Mouse (Mus musculus) liver (tissue): ENCODE data around the gene Dusp15.

ENCODE experiments used
- DNase-seq: peaks from one replicate; pipeline ENCODE4 v3.0.0-alpha.2; 2020; ENCODE audit warnings: mixed read lengths

The Dusp15 gene

DNA sequence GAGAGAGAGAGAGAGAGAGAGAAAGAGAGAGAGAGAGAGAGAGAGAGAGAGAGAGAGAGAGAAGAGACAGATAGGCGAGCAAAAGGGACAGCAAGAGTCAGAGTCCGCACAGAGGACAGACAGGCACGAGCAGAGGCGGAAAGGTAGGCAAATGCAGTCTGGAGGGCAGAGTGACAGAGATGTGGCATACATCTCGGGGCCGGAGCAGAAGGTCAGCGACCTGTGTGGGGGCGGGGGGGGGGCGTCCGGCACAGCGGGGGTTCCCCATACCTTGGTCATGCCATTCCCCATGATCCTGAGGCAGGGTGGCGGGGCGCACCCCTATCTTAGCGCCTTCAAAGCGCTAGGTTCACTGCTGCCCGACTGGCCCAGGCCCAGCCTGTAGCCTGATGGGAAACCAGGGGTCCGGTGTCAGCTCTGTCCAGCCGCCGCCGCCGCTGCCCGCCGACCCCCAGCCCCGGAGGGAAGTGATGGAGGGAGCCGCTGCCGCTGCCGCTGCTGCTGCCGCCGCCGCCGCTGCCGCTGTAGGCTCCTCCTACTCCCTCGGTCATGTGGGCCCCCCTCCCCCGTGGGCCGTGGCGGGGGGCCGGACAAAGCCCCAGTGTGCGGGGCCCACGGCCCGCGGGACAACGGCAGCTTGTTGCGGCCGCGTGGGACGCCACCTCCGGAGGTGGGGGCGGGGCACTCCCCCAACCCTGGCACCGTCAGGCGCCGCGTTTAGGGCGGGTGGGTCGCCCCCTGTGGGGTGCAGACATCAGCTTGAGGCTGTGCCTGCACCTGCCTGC lies at the start of gene Dusp15:
Gene Dusp15 (minus strand): TSS at position 634 of the 785 bp plus-strand sequence.
- no peak for DNase-seq

DNA sequence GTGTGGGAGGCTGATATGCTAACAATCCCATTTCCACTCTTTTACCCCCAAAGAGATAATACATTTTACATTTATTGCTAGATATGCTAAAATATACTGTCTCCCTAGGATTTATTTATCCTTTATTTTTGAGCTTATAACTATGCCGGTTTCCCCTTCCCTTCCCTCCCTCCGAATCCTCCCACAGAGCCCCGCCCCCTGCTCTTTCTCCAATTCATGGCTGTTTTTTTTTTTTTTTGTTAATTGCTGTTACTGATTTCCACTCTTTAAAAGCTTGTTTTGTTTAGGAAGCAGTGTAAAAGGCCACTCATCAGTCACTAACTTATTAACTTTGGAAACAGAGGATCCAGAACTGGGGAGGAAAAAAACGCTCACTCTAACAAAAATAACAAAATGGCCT lies 45.5 kb upstream of the Dusp15 start:
- no peak for DNase-seq

- no peak for DNase-seq
Measured at GRCm38 (mm10) chr2:152991529-152991928, 40.0 kb upstream of the Dusp15 start.

- no peak for DNase-seq
Measured at GRCm38 (mm10) chr2:152985582-152985981, 34.1 kb upstream of the Dusp15 start.

- DNase-seq = no peak
Measured at GRCm38 (mm10) chr2:152976991-152977390, 25.5 kb upstream of the Dusp15 start.

GRCm38 (mm10) chr2:152965555-152965954 lies 14.1 kb upstream of the Dusp15 start:
- DNase-seq = no peak

DNA sequence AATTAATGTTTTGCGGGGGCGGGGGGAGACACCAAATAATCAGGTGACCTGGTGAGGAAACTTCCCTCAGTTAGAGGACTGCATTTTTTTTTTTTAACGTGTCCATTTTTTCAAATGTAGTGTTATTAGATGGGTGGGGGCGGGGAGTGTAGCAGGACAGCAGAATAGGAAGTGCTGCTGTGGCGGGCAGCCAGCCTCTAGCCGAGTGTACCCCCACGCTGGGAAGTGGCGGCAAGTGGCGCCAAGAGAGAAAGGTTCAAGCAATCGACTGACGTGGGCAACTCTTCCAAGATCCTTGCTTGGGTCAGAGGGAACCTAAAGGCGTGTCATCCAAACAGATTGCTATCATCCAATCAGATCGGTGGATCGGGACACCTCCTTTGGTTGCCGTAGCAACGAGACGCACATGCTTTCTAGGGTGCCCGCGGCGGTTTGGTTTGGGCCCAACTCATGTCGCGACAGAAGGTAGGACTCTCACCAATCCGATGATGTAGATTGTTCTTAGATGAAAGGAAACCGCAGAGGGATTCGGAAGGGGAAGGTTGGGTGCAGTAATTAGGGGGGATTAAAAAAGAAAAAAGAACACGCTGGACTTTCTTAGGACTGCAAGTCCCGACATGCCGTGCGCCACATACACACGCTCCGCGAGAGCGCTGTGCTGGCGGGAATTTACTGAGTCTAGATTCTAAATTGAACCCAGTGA lies 10.7 kb upstream of the Dusp15 start, which contains the start of gene Ttll9:
Gene Ttll9 (plus strand): TSS at position 395 of the 703 bp plus-strand sequence.
- peak; percentile 44 for DNase-seq

GRCm38 (mm10) chr2:152958116-152958515 lies 6.6 kb upstream of the Dusp15 start:
- no peak for DNase-seq

GRCm38 (mm10) chr2:152951850-152952720 lies 587 bp upstream of the Dusp15 start:
- no peak for DNase-seq

- DNase-seq = no peak
Measured at GRCm38 (mm10) chr2:152950358-152951064, 987 bp downstream of the Dusp15 start.

GRCm38 (mm10) chr2:152948438-152949020 lies 3.0 kb downstream of the Dusp15 start:
- no peak for DNase-seq

- DNase-seq = no peak
Measured at GRCm38 (mm10) chr2:152947098-152947497, 4.4 kb downstream of the Dusp15 start.

DNA sequence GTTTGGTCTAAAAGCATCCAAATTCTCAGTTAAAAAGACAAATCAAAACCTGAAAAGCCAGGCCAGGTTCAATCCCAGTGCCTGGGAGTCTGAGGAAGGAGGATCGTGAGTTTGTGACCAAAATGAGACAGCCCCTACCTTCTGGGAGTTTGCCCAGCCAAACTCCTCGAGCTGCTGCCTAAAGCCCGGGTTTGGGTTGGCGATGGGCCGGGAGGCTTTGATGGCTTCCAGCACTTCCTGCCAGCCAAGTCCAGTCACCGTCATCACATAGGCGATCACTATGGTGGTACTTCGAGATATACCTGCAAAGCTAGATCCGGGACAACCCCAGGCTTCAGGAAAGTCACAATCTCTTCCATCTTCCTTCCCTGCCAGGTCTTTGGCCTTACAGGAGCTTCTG lies 7.5 kb downstream of the Dusp15 start:
- no peak for DNase-seq

DNA sequence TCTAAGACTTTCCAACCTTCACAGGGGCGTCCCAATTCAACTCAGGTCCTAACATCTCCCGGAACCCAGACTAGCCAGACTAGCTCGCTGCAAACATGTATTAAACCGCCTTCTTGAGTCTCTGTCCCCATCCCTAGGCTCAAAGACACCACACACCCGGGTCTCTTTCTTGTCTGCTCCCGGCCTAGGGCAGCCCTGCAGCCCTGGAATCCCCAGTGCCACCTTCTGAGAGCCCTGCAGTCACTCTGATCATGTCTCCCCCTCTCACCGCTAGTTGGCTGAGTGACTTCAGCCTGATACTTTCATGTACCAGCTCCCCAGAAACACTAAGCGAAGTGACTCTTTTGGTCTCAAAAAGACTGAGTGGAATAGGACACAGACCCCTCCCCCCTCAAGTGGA lies 7.9 kb downstream of the Dusp15 start:
- DNase-seq = no peak

- DNase-seq = no peak
Measured at GRCm38 (mm10) chr2:152942898-152943515, 8.5 kb downstream of the Dusp15 start.

DNA sequence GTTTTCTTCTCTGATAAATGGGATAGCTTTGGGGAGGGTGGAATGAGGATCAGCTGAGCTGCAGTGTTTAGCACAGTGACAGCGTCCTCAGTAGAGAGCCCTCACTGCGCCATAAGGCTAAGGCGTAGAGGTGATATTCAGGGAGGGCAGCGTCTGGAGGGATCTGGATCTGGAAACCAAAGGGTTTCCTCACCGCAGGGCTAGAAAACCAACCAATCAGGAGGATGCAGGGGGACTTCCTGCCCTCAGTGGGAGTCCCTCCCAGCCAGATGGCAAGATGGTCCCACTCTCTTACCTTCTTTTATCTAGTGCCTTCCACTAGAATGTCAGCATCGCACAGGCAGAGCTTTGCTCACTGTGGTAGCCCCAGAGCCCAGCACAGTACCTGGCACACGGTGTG lies 9.7 kb downstream of the Dusp15 start:
- DNase-seq = no peak

DNA sequence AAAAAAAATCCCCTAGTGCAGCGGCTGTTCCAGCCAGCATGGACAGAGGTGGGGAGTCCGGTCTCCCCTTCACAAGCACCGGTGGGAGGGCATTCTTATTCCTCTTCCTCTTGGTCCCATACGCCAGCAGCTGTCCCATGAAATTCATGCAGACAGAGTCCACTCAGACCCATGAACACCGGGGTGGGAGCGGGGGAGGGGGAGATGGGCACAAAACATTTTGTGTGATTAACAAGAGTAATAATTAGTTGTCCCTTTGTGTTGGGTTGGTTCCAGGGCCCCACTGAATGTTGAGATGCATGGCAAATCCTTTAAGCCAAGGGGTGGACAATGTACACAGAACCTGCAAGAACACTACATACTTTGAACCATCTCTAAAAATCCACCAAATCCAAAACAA lies 10.4 kb downstream of the Dusp15 start:
- no peak for DNase-seq

DNA sequence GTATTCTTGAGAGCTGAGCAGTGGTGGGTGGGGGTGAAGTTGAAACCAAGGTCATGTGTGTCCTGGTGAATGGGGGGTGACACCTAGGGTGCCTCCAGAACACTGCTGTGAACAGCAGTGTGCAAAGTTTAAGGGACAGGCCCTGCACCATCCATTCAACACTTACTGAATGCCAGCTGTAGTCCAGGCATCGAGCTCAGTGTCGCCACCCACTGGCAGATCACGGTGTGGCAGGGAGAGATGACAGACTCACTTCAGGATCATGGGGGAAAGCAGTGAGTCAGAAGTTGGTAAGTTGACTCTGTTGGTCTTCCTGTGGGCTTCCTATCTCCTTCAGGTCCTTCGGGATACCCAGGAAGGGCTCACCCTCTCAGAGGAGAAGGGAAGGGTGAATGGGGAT lies 11.7 kb downstream of the Dusp15 start:
- DNase-seq = peak; percentile 59

DNA sequence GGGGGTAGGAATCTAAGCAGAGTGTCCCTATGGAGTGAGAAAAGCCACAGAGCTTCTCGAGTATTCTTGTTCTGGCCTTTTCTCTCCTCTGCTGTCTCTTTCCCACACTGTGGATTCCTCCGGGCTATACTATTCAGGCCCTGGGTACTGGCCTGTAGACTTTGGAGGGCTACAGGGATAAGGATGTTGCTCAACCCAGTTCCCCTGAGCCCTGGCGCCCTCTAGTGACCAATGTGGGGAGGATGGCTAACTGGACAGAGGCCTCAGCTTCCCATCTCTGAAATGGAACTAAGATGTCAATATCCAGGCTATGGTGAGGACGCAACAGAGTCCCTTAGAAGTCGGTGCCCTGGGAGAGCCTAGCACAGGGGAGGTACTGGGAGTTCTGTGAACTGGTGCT lies 17.9 kb downstream of the Dusp15 start:
- peak; percentile 69 for DNase-seq

DNA sequence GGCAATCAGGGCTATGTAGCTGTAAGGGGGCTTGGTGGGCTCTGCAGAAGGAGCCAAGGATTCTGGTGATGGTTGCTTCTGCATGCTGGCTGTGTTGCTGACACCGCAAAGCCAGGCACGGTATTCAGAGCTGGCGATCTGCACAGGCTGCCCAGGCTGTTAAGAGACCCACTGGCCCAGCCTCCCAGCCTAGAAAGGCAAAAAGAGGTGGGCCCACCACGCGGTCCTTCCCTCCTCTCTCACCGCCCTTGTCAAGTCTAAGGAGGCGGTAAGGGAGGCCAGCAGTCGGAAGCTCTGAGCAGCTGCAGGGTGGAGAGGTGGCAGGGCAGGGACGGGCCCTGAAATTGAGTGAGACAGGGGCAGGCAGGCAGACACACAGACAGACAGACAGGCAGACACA lies 18.4 kb downstream of the Dusp15 start, which contains the start of gene Foxs1:
Gene Foxs1 (minus strand): TSS at position 161 of the 400 bp plus-strand sequence.
- peak; percentile 26 for DNase-seq

DNA sequence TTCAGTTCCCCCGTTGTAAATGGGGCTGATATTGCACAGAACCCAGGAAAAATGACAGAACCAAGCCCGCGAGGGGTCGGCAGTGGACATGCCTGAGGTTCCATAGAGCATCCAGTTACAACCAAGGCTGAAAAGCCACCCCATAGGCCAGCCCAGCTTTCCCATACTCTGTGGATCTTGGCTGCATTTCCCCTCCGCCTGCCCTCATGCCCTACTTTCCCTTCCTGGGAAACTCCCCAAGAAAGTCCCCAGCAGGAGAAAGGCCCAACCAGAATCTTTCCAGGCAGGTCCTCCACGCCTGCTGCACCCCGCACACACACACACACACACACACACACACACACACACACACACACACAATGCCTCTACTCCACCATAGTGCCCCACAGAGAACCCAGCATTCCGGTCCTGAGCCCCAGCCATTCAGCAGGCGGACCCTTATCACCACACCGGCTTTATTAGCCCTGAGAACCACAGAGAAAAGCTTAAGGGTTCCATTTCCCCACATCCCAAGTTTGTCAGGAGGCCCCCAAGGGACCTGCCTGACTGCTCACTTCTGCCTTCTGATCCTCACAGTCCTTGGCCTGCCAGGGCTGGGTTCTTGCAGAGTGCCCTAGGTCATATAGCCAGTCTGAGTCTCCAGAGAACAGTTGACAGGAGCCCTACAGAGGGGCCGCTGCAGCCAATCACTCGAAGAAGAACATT lies 19.9 kb downstream of the Dusp15 start:
- DNase-seq = no peak
